Comparison of ENCODE assay signal across 10 mouse cellular contexts in genomic region chr11:95808448-95809011, GRCm38 (mm10). TPM values are rescaled to one million over a fixed set of nuclear protein-coding genes. Genes with fewer than 3 reads are reported as not detected.
DNase-seq lines count a peak whose midpoint lies in the region; ATAC-seq and TF ChIP-seq lines count a peak whose summit lies in the region.
"Had no signal": no experiment of that assay in that cellular context is flagged by ENCODE, and none has a peak within 500 bp of the region (broad histone marks: within the 10 kb centered on the region; RNA-seq: fewer than 3 reads in every experiment).

No protein-coding gene starts in this region.

- H3K9ac ChIP-seq in lung, embryonic 14.5 days = no peak overlapping the region
- no peak overlapping the region for H3K9ac ChIP-seq in embryonic facial prominence, embryonic 15.5 days
- H3K9ac ChIP-seq in stomach, embryonic 14.5 days (replicated peaks; ENCODE audit: low read depth, low read length) = no peak overlapping the region

- no peaks in the 10 kb centered on the region for H3K36me3 ChIP-seq in lung, embryonic 14.5 days (ENCODE audit: insufficient read depth)
- H3K36me3 ChIP-seq in embryonic facial prominence, embryonic 15.5 days = no peaks in the 10 kb centered on the region
- H3K36me3 ChIP-seq in stomach, embryonic 14.5 days (ENCODE audit: control insufficient read depth, insufficient read depth, low read length) = no peaks in the 10 kb centered on the region

- 72% methylated on average over 5 of the region's 5 CpGs for WGBS in lung, embryonic 14.5 days
- WGBS in embryonic facial prominence, embryonic 15.5 days = 71% methylated on average over 5 of the region's 5 CpGs
- 61% methylated on average over 5 of the region's 5 CpGs for WGBS in stomach, embryonic 14.5 days

- H3K9me3 ChIP-seq in lung, embryonic 14.5 days (ENCODE audit: low read depth, low read length) = no peaks in the 10 kb centered on the region
- peaks cover 7% of the 10 kb centered on the region; the same call in 1 of the 2 replicates for H3K9me3 ChIP-seq in embryonic facial prominence, embryonic 15.5 days (replicated peaks)
- H3K9me3 ChIP-seq in stomach, embryonic 14.5 days (ENCODE audit: control insufficient read depth, low read depth, low read length) = no peaks in the 10 kb centered on the region; the same call in 1 of the 2 replicates

- no peaks in the 10 kb centered on the region for H3K27me3 ChIP-seq in lung, embryonic 14.5 days (ENCODE audit: insufficient read depth, low read length)
- no peaks in the 10 kb centered on the region for H3K27me3 ChIP-seq in embryonic facial prominence, embryonic 15.5 days
- H3K27me3 ChIP-seq in stomach, embryonic 14.5 days (ENCODE audit: control insufficient read depth, insufficient read depth, low read length) = no peaks in the 10 kb centered on the region

- no peak overlapping the region for H3K4me3 ChIP-seq in lung, embryonic 14.5 days (ENCODE audit: low read depth, low read length)
- no peak overlapping the region for H3K4me3 ChIP-seq in embryonic facial prominence, embryonic 15.5 days (replicated peaks)
- H3K4me3 ChIP-seq in stomach, embryonic 14.5 days (ENCODE audit: low read depth, low read length) = no peak overlapping the region

- no peak for DNase-seq in lung, embryonic 14.5 days
- DNase-seq in lung, postnatal 4 days = no peak
- peak; percentile 92 for DNase-seq in liver
- no peak for DNase-seq in frontal cortex, postnatal 10 days (ENCODE audit: low spot score in 2 of 2)
- no peak for DNase-seq in testis, postnatal 14 days (ENCODE audit: low spot score)
- DNase-seq: adrenal gland, adult 2 months had no signal

- ATAC-seq in lung, embryonic 14.5 days (ENCODE audit: insufficient read depth) = peak; percentile 56
- ATAC-seq in embryonic facial prominence, embryonic 15.5 days (ENCODE audit: insufficient number of reproducible peaks, low FRiP score, low TSS enrichment, low read depth) = peak; percentile 73
- ATAC-seq in stomach, embryonic 14.5 days (ENCODE audit: insufficient number of reproducible peaks, insufficient read depth, low FRiP score, low read depth) = peak; percentile 82; the same call in 1 of the 2 replicates
- ATAC-seq: inflammation-experienced regulatory T-cells, adult 6 months had no signal

- TF ChIP-seq CTCF in lung, embryonic 14.5 days (IDR thresholded peaks at IDR 0.05; ENCODE audit: low read depth) = no peak

- H3K4me2 ChIP-seq in lung, embryonic 14.5 days = no peak overlapping the region
- H3K4me2 ChIP-seq in embryonic facial prominence, embryonic 15.5 days (replicated peaks) = no peak overlapping the region
- no peak overlapping the region for H3K4me2 ChIP-seq in stomach, embryonic 14.5 days (replicated peaks; ENCODE audit: low read depth, low read length)

- no peaks in the 10 kb centered on the region for H3K4me1 ChIP-seq in lung, embryonic 14.5 days (ENCODE audit: insufficient read depth)
- 0 out of 2 replicates have a peak, but pooled peaks cover 4% of the 10 kb centered on the region for H3K4me1 ChIP-seq in embryonic facial prominence, embryonic 15.5 days
- H3K4me1 ChIP-seq in stomach, embryonic 14.5 days (ENCODE audit: control insufficient read depth, insufficient read depth, low read length) = no peaks in the 10 kb centered on the region

- H3K27ac ChIP-seq in lung, embryonic 14.5 days (ENCODE audit: low read depth) = peak overlapping the region; percentile 54; the same call in 1 of the 2 replicates
- H3K27ac ChIP-seq in embryonic facial prominence, embryonic 15.5 days (replicated peaks) = no peak overlapping the region
- no peak overlapping the region for H3K27ac ChIP-seq in stomach, embryonic 14.5 days (ENCODE audit: low read length)
- H3K27ac ChIP-seq: macrophage had no signal

RNA-seq across cellular contexts. Expression of gene Phospho1, which starts 15.8 kb away (rescaled TPM):
- polyA plus RNA-seq in lung, embryonic 14.5 days (2014; fragmentation: Nextera tagmentation; extraction: Ambion mirVana) = 0.37 TPM in 1 of 2 replicates, not detected in the other
- polyA plus RNA-seq in embryonic facial prominence, embryonic 15.5 days (2015; fragmentation: Nextera tagmentation; extraction: Ambion mirVana) = 8.3 and 9.1 TPM in 2 replicates
- polyA plus RNA-seq in stomach, embryonic 14.5 days (2014; fragmentation: Nextera tagmentation; extraction: Ambion mirVana) = not detected in 2 replicates
- polyA plus RNA-seq: inflammation-experienced regulatory T-cells, adult 6 months had no signal

RNA-seq across cellular contexts. Expression of gene Gngt2, which starts 28.5 kb away (rescaled TPM):
- polyA plus RNA-seq in lung, embryonic 14.5 days (2014; fragmentation: Nextera tagmentation; extraction: Ambion mirVana) = 13.4 and 14.8 TPM in 2 replicates
- polyA plus RNA-seq in embryonic facial prominence, embryonic 15.5 days (2015; fragmentation: Nextera tagmentation; extraction: Ambion mirVana) = 16.8 and 20.8 TPM in 2 replicates
- polyA plus RNA-seq in stomach, embryonic 14.5 days (2014; fragmentation: Nextera tagmentation; extraction: Ambion mirVana) = 13.7 and 15.1 TPM in 2 replicates

RNA-seq across cellular contexts. Expression of gene Abi3, which starts 33.7 kb away (rescaled TPM):
- 7.2 TPM in 2 replicates for polyA plus RNA-seq in lung, embryonic 14.5 days (2014; fragmentation: Nextera tagmentation; extraction: Ambion mirVana)
- polyA plus RNA-seq in embryonic facial prominence, embryonic 15.5 days (2015; fragmentation: Nextera tagmentation; extraction: Ambion mirVana) = 8.6 and 9.0 TPM in 2 replicates
- polyA plus RNA-seq in stomach, embryonic 14.5 days (2014; fragmentation: Nextera tagmentation; extraction: Ambion mirVana) = 2.9 and 3.7 TPM in 2 replicates
